Mouse (Mus musculus): ENCODE measurements around the gene Pbld2. TPM values are rescaled to one million over a fixed set of nuclear protein-coding genes. Genes with fewer than 3 reads are reported as not detected.

The Pbld2 gene
- polyA plus RNA-seq, 1 experiment from 2014 or later, result 6.4 TPM

GRCm38 (mm10) chr10:63021702-63022101 is 2.4 kb upstream of the Pbld2 start:
- H3K4me2 ChIP-seq (ENCODE audit: low read depth, low read length), result peak overlapping the region; percentile 95
- 13% methylated on average over 4 of the region's 4 CpGs for WGBS (ENCODE audit: insufficient replicate concordance)
- H3K9ac ChIP-seq (ENCODE audit: low read depth, low read length), result no peak overlapping the region; the same call in 1 of the 2 replicates
- peaks cover 28% of the 10 kb centered on the region for H3K4me1 ChIP-seq (ENCODE audit: control insufficient read depth, low read depth, low read length)
- peaks cover 12% of the 10 kb centered on the region for H3K36me3 ChIP-seq (ENCODE audit: control insufficient read depth, insufficient read depth)
- ATAC-seq (ENCODE audit: low read depth), result no peak
- no peaks in the 10 kb centered on the region for H3K27me3 ChIP-seq (ENCODE audit: control insufficient read depth, insufficient read depth, low read depth, low read length)
- peak overlapping the region; percentile 95 for H3K4me3 ChIP-seq (ENCODE audit: low read depth, low read length)
- no peaks in the 10 kb centered on the region for H3K9me3 ChIP-seq (replicated peaks; ENCODE audit: control insufficient read depth, low read length)
- no peak overlapping the region for H3K27ac ChIP-seq (ENCODE audit: low read length)

- H3K27me3 ChIP-seq (ENCODE audit: control insufficient read depth, insufficient read depth, low read depth, low read length), result no peaks in the 10 kb centered on the region
- no peaks in the 10 kb centered on the region for H3K9me3 ChIP-seq (replicated peaks; ENCODE audit: control insufficient read depth, low read length)
- H3K4me3 ChIP-seq (ENCODE audit: low read depth, low read length), result peak overlapping the region; percentile 95
- WGBS (ENCODE audit: insufficient replicate concordance), result under 1% methylated on average over 27 of the region's 27 CpGs
- peaks cover 28% of the 10 kb centered on the region for H3K4me1 ChIP-seq (ENCODE audit: control insufficient read depth, low read depth, low read length)
- H3K36me3 ChIP-seq (ENCODE audit: control insufficient read depth, insufficient read depth), result peaks cover 4% of the 10 kb centered on the region
- H3K27ac ChIP-seq (ENCODE audit: low read length), result peak overlapping the region; percentile 92
- peak overlapping the region; percentile 82 for H3K9ac ChIP-seq (ENCODE audit: low read depth, low read length)
- peak overlapping the region; percentile 95 for H3K4me2 ChIP-seq (ENCODE audit: low read depth, low read length)
- ATAC-seq (ENCODE audit: low read depth), result no peak
Measured at GRCm38 (mm10) chr10:63022541-63023120, 1.5 kb upstream of the Pbld2 start.

DNA sequence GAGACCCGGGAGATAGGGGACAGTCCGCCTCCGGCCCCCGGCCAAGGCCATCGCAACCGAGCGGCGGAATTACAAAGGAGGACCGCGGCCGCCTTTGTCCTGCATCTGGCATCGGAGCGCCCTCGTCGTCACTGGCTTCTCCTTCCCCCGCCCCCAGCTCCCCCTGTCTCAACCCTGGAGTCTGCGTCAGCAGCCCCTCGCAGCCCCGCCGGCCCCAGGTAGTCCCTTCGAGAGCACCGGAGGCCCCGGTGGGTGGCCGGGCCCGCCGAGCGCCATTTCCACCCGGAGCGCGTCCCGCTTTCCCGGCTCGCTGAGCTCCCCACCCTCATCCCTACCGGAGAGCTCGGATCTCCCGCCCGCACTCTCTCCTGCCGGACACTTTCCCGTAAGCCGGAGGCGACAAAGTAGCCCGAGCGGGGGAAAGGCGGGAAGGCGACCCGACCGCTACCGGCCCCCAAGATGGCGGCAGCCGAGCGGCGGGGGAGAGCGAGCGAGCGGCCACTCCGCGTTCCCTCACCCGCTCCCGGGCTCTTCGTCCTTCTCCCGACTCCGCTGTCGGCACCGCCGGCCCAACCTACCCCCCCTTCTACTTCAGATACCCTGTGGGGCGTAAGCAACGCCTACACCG is 880 bp upstream of the Pbld2 start:
- H3K27me3 ChIP-seq (ENCODE audit: control insufficient read depth, insufficient read depth, low read depth, low read length), result no peaks in the 10 kb centered on the region
- peak overlapping the region; percentile 95 for H3K4me2 ChIP-seq (ENCODE audit: low read depth, low read length)
- H3K4me3 ChIP-seq (ENCODE audit: low read depth, low read length), result peak overlapping the region; percentile 95
- peak overlapping the region; percentile 92 for H3K27ac ChIP-seq (ENCODE audit: low read length)
- WGBS (ENCODE audit: insufficient replicate concordance), result under 1% methylated on average over 67 of the region's 68 CpGs
- H3K36me3 ChIP-seq (ENCODE audit: control insufficient read depth, insufficient read depth), result no peaks in the 10 kb centered on the region
- peaks cover 28% of the 10 kb centered on the region for H3K4me1 ChIP-seq (ENCODE audit: control insufficient read depth, low read depth, low read length)
- H3K9ac ChIP-seq (ENCODE audit: low read depth, low read length), result peak overlapping the region; percentile 82
- ATAC-seq (ENCODE audit: low read depth), result peak; percentile 15; the same call in 1 of the 2 replicates
- no peaks in the 10 kb centered on the region for H3K9me3 ChIP-seq (replicated peaks; ENCODE audit: control insufficient read depth, low read length)

GRCm38 (mm10) chr10:63024580-63024910 is 430 bp downstream of the Pbld2 start:
- Histone ChIP-seq H3K4me3 (ENCODE audit: low read depth, low read length) (peak overlapping the region; percentile 95), H3K36me3 (ENCODE audit: control insufficient read depth, insufficient read depth) (no peaks in the 10 kb centered on the region), H3K27ac (ENCODE audit: low read length) (peak overlapping the region; percentile 92), H3K9me3 (replicated peaks; ENCODE audit: control insufficient read depth, low read length) (no peaks in the 10 kb centered on the region), H3K4me2 (ENCODE audit: low read depth, low read length) (peak overlapping the region; percentile 95), H3K27me3 (ENCODE audit: control insufficient read depth, insufficient read depth, low read depth, low read length) (no peaks in the 10 kb centered on the region), H3K4me1 (ENCODE audit: control insufficient read depth, low read depth, low read length) (peaks cover 28% of the 10 kb centered on the region), H3K9ac (ENCODE audit: low read depth, low read length) (peak overlapping the region; percentile 82)
- WGBS (ENCODE audit: insufficient replicate concordance), result under 1% methylated on average over 8 of the region's 8 CpGs
- peak; percentile 25 for ATAC-seq (ENCODE audit: low read depth)

DNA sequence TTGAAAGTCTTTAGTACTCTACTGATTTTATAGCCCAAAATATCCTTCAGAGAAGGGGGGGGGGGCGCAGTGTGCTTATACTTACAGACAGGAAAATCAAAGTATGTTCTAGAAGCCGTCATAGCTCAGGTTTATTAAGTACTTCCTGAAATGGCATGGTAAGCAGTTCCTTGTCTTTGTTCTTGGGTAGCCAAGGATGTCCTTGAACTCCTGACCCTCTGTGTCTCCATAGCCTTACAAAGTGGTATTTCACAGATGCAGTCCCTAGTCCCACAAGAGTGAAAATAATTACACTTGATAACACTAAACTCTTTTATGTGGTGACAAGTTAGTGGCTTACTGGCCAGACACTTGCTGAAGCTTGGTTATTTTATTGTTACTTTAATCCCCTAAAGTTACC is 901 bp downstream of the Pbld2 start:
- no peaks in the 10 kb centered on the region for H3K36me3 ChIP-seq (ENCODE audit: control insufficient read depth, insufficient read depth)
- peak overlapping the region; percentile 95 for H3K4me2 ChIP-seq (ENCODE audit: low read depth, low read length)
- peak overlapping the region; percentile 95 for H3K4me3 ChIP-seq (ENCODE audit: low read depth, low read length)
- no peaks in the 10 kb centered on the region for H3K9me3 ChIP-seq (replicated peaks; ENCODE audit: control insufficient read depth, low read length)
- WGBS (ENCODE audit: insufficient replicate concordance), result 25% methylated on average over 2 of the region's 2 CpGs
- H3K27me3 ChIP-seq (ENCODE audit: control insufficient read depth, insufficient read depth, low read depth, low read length), result no peaks in the 10 kb centered on the region
- peaks cover 28% of the 10 kb centered on the region for H3K4me1 ChIP-seq (ENCODE audit: control insufficient read depth, low read depth, low read length)
- H3K9ac ChIP-seq (ENCODE audit: low read depth, low read length), result no peak overlapping the region
- ATAC-seq (ENCODE audit: low read depth), result no peak
- peak overlapping the region; percentile 92; the same call in 1 of the 2 replicates for H3K27ac ChIP-seq (ENCODE audit: low read length)

DNA sequence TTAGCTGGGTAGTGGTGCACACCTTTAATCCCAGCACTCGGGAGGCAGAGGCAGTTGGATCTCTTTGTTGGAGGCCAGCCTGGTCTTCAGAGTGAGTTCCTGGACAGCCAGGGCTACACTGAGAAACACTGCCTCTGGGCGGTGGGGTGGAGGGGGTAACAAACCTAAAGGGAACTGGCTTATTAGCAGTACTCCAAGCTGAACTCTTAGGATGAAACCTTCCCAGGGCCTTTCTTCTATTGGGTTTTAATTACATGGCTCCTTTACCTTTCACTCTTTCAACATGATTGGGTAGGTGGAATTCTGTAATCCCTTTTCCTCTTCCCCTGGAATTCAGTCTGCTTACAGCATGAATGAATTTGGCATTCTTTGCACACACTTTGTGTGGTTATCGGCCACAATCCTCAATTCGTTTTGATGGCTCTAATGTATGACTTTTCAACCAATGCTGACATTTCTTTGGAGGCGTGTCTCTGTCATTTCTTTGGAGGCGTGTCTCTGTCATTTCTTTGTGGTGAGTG is 1.4 kb downstream of the Pbld2 start:
- Histone ChIP-seq H3K27me3 (ENCODE audit: control insufficient read depth, insufficient read depth, low read depth, low read length) (no peaks in the 10 kb centered on the region), H3K4me2 (ENCODE audit: low read depth, low read length) (no peak overlapping the region), H3K4me3 (ENCODE audit: low read depth, low read length) (no peak overlapping the region), H3K27ac (ENCODE audit: low read length) (no peak overlapping the region), H3K36me3 (ENCODE audit: control insufficient read depth, insufficient read depth) (no peaks in the 10 kb centered on the region), H3K4me1 (ENCODE audit: control insufficient read depth, low read depth, low read length) (peaks cover 24% of the 10 kb centered on the region), H3K9ac (ENCODE audit: low read depth, low read length) (no peak overlapping the region), H3K9me3 (replicated peaks; ENCODE audit: control insufficient read depth, low read length) (no peaks in the 10 kb centered on the region)
- no peak for ATAC-seq (ENCODE audit: low read depth)
- 52% methylated on average over 6 of the region's 6 CpGs for WGBS (ENCODE audit: insufficient replicate concordance)

GRCm38 (mm10) chr10:63026156-63026794 is 2.2 kb downstream of the Pbld2 start:
- H3K36me3 ChIP-seq (ENCODE audit: control insufficient read depth, insufficient read depth), result no peaks in the 10 kb centered on the region
- no peaks in the 10 kb centered on the region for H3K9me3 ChIP-seq (replicated peaks; ENCODE audit: control insufficient read depth, low read length)
- no peak overlapping the region for H3K9ac ChIP-seq (ENCODE audit: low read depth, low read length)
- no peak overlapping the region for H3K27ac ChIP-seq (ENCODE audit: low read length)
- 63% methylated on average over 8 of the region's 8 CpGs for WGBS (ENCODE audit: insufficient replicate concordance)
- no peak overlapping the region for H3K4me2 ChIP-seq (ENCODE audit: low read depth, low read length)
- no peak overlapping the region for H3K4me3 ChIP-seq (ENCODE audit: low read depth, low read length)
- peaks cover 20% of the 10 kb centered on the region for H3K4me1 ChIP-seq (ENCODE audit: control insufficient read depth, low read depth, low read length)
- no peaks in the 10 kb centered on the region for H3K27me3 ChIP-seq (ENCODE audit: control insufficient read depth, insufficient read depth, low read depth, low read length)
- ATAC-seq (ENCODE audit: low read depth), result no peak

GRCm38 (mm10) chr10:63026795-63027160 is 2.7 kb downstream of the Pbld2 start:
- Histone ChIP-seq H3K4me1 (ENCODE audit: control insufficient read depth, low read depth, low read length) (peaks cover 17% of the 10 kb centered on the region), H3K9me3 (replicated peaks; ENCODE audit: control insufficient read depth, low read length) (no peaks in the 10 kb centered on the region), H3K4me3 (ENCODE audit: low read depth, low read length) (no peak overlapping the region), H3K36me3 (ENCODE audit: control insufficient read depth, insufficient read depth) (no peaks in the 10 kb centered on the region), H3K27ac (ENCODE audit: low read length) (no peak overlapping the region), H3K27me3 (ENCODE audit: control insufficient read depth, insufficient read depth, low read depth, low read length) (no peaks in the 10 kb centered on the region), H3K4me2 (ENCODE audit: low read depth, low read length) (no peak overlapping the region), H3K9ac (ENCODE audit: low read depth, low read length) (no peak overlapping the region)
- ATAC-seq (ENCODE audit: low read depth), result no peak
- WGBS (ENCODE audit: insufficient replicate concordance), result 75% methylated on average over 6 of the region's 6 CpGs
